Mouse (Mus musculus) embryo, embryonic 10.5 days (tissue): ENCODE measurements around the gene Mgme1.
A peak's percentile ranks its signal among the peaks of the same experiment; 100 is the strongest.

Source experiments
- DNase-seq: peaks from one replicate; pipeline ENCODE4 v3.0.0-alpha.2; 2015; ENCODE audit warnings: low spot score

The Mgme1 gene

GRCm38 (mm10) chr2:144264398-144265119 lies 5.9 kb upstream of the Mgme1 start:
- DNase-seq: no peak

GRCm38 (mm10) chr2:144265120-144265488 lies 5.4 kb upstream of the Mgme1 start:
- DNase-seq: no peak

- no peak for DNase-seq
These were observed 4.4 kb upstream of the Mgme1 start for GRCm38 (mm10) chr2:144265916-144266683.

- DNase-seq: no peak
These were observed 3.3 kb upstream of the Mgme1 start for GRCm38 (mm10) chr2:144267004-144267730.

- DNase-seq: no peak
These were observed 2.8 kb upstream of the Mgme1 start for GRCm38 (mm10) chr2:144267731-144268015.

- DNase-seq: no peak
These were observed 1.8 kb upstream of the Mgme1 start for GRCm38 (mm10) chr2:144268446-144269305.

- peak; percentile 58 for DNase-seq
These were observed 1.2 kb upstream of the Mgme1 start for GRCm38 (mm10) chr2:144269306-144269650.

- DNase-seq: peak; percentile 64
These were observed 586 bp upstream of the Mgme1 start for GRCm38 (mm10) chr2:144269679-144270475.

- DNase-seq: no peak
These were observed 1.6 kb downstream of the Mgme1 start for GRCm38 (mm10) chr2:144272088-144272487.

- no peak for DNase-seq
These were observed 4.3 kb downstream of the Mgme1 start for GRCm38 (mm10) chr2:144274741-144275140.

- no peak for DNase-seq
These were observed 6.4 kb downstream of the Mgme1 start for GRCm38 (mm10) chr2:144276885-144277284.

GRCm38 (mm10) chr2:144279742-144280141 lies 9.3 kb downstream of the Mgme1 start:
- DNase-seq: no peak

GRCm38 (mm10) chr2:144280568-144280967 lies 10.1 kb downstream of the Mgme1 start:
- DNase-seq: no peak

- DNase-seq: no peak
These were observed 11.0 kb downstream of the Mgme1 start for GRCm38 (mm10) chr2:144281417-144281816.

GRCm38 (mm10) chr2:144290321-144290720 lies 19.9 kb downstream of the Mgme1 start:
- no peak for DNase-seq

GRCm38 (mm10) chr2:144291600-144292305 lies 21.3 kb downstream of the Mgme1 start:
- no peak for DNase-seq

GRCm38 (mm10) chr2:144295145-144295735 lies 24.8 kb downstream of the Mgme1 start:
- DNase-seq: no peak

- no peak for DNase-seq
These were observed 29.5 kb downstream of the Mgme1 start for GRCm38 (mm10) chr2:144299749-144300669.

GRCm38 (mm10) chr2:144301101-144301500 lies 30.6 kb downstream of the Mgme1 start:
- no peak for DNase-seq
